Mouse (Mus musculus) stomach, postnatal 0 days (tissue): ENCODE data around the gene Kcnj10. TPM values are rescaled to one million over a fixed set of nuclear protein-coding genes. Genes with fewer than 3 reads are reported as not detected.

Source experiments
- ATAC-seq: fragments of 200-750 bp; cut with Nextera tagmentation; 2 replicates; pipeline ENCODE4 v1.8.0; 2017; ENCODE audit not compliant: low FRiP score, low TSS enrichment
- DNase-seq: peaks from one replicate; pipeline ENCODE4 v3.0.0-alpha.2; 2016; ENCODE audit warnings: low spot score
- H3K27ac ChIP-seq: fragments of 300-500 bp; sonication (generic); replicated peaks from 2 replicates; pipeline ENCODE4 v1.5.1; 2014; ENCODE audit warnings: mild to moderate bottlenecking, control low read depth
- H3K27me3 ChIP-seq: fragments of 300-500 bp; sonication (generic); 2 replicates; pipeline ENCODE4 v1.6.1; 2014; ENCODE audit warnings: low read length; ENCODE audit not compliant: control insufficient read depth, insufficient read depth
- H3K36me3 ChIP-seq: fragments of 300-500 bp; sonication (generic); 2 replicates; pipeline ENCODE4 v1.6.1; 2014; ENCODE audit warnings: low read length, mixed read lengths; ENCODE audit not compliant: control insufficient read depth, insufficient read depth
- H3K4me1 ChIP-seq: fragments of 300-500 bp; sonication (generic); replicated peaks from 2 replicates; pipeline ENCODE4 v1.6.1; 2014; ENCODE audit warnings: antibody characterized with exemption; ENCODE audit not compliant: control insufficient read depth, insufficient read depth
- H3K4me2 ChIP-seq: fragments of 300-500 bp; sonication (generic); replicated peaks from 2 replicates; pipeline ENCODE4 v1.6.1; 2014; ENCODE audit warnings: low read depth, mild to moderate bottlenecking, control low read depth, moderate library complexity
- H3K4me3 ChIP-seq: fragments of 300-500 bp; sonication (generic); 2 replicates; pipeline ENCODE4 v1.5.1; 2014; ENCODE audit warnings: low read depth, low read length, control low read depth
- H3K9ac ChIP-seq: fragments of 300-500 bp; sonication (generic); 2 replicates; pipeline ENCODE4 v1.6.1; 2014; ENCODE audit warnings: mild to moderate bottlenecking, low read length, control low read depth, mixed read lengths
- H3K9me3 ChIP-seq: fragments of 300-500 bp; sonication (generic); 2 replicates; pipeline ENCODE4 v1.6.1; 2016; ENCODE audit warnings: low read length; ENCODE audit not compliant: control insufficient read depth
- CTCF ChIP-seq: IDR thresholded peaks from 2 replicates; pipeline ENCODE4 v1.5.1; 2016; ENCODE audit warnings: antibody characterized with exemption, low read depth, mild to moderate bottlenecking, moderate library complexity
- EP300 ChIP-seq: optimal IDR thresholded peaks from 2 replicates; pipeline ENCODE3; 2016; ENCODE audit warnings: antibody characterized with exemption
- WGBS: fragments of 180-500 bp; shearing (Covaris S2); extraction: QIAGEN DNeasy Blood & Tissue Kit; methylation state at CpG from one replicate; pipeline ENCODE4 v1.1.7; 2014; 5-methylcytosine and 5-hydroxymethylcytosine counted together
- polyA plus RNA-seq: library from polyadenylated mRNA; unstranded; fragments of >200 nt; fragmentation: Nextera tagmentation; extraction: Ambion mirVana; gene quantifications from 2 replicates; pipeline ENCODE4 v1.2.1, GENCODE M21; 2015

Kcnj10 gene
- polyA plus RNA-seq, 1 experiment from 2014 or later = 0.17 TPM

GRCm38 (mm10) chr1:172412204-172412603, 71.2 kb downstream of the Kcnj10 start:
- Histone ChIP-seq H3K4me2 (no peak overlapping the region), H3K4me3 (no peak overlapping the region), H3K9me3 (no peaks in the 10 kb centered on the region), H3K4me1 (no peaks in the 10 kb centered on the region), H3K27me3 (no peaks in the 10 kb centered on the region), H3K27ac (no peak overlapping the region), H3K9ac (no peak overlapping the region), H3K36me3 (no peaks in the 10 kb centered on the region)
- 3% methylated on average over 5 of the region's 5 CpGs for WGBS
- DNase-seq (peak; percentile 83), ATAC-seq (peak; percentile 69)
- TF ChIP-seq CTCF (peak; percentile 95), EP300 (no peak)

GRCm38 (mm10) chr1:172413491-172414230, 72.7 kb downstream of the Kcnj10 start:
- peak; percentile 80 for ATAC-seq

GRCm38 (mm10) chr1:172414231-172414585, 73.2 kb downstream of the Kcnj10 start:
- 87% methylated on average over 6 of the region's 6 CpGs for WGBS
- Histone ChIP-seq H3K4me2 (no peak overlapping the region), H3K36me3 (no peaks in the 10 kb centered on the region), H3K4me1 (no peaks in the 10 kb centered on the region), H3K9ac (no peak overlapping the region), H3K27ac (no peak overlapping the region; the same call in 1 of the 2 replicates), H3K9me3 (no peaks in the 10 kb centered on the region), H3K4me3 (no peak overlapping the region), H3K27me3 (no peaks in the 10 kb centered on the region)
- TF ChIP-seq CTCF (no peak), EP300 (no peak)
- DNase-seq (no peak), ATAC-seq (no peak)

More at GRCm38 (mm10) chr1:172413491-172414230, 72.7 kb downstream of the Kcnj10 start:
- peak overlapping the region; percentile 35; the same call in 1 of the 2 replicates for H3K27ac ChIP-seq
- no peaks in the 10 kb centered on the region for H3K36me3 ChIP-seq
- WGBS = 74% methylated on average over 4 of the region's 4 CpGs
- no peak overlapping the region for H3K4me3 ChIP-seq
- no peaks in the 10 kb centered on the region for H3K9me3 ChIP-seq
- H3K27me3 ChIP-seq = no peaks in the 10 kb centered on the region
- DNase-seq = peak; percentile 54
- TF ChIP-seq CTCF = no peak
- TF ChIP-seq EP300 = no peak
- no peaks in the 10 kb centered on the region for H3K4me1 ChIP-seq
- H3K9ac ChIP-seq = no peak overlapping the region
- H3K4me2 ChIP-seq = no peak overlapping the region

- no peak overlapping the region for H3K4me2 ChIP-seq
- H3K9ac ChIP-seq = no peak overlapping the region
- H3K27me3 ChIP-seq = no peaks in the 10 kb centered on the region
- no peak for TF ChIP-seq CTCF
- no peak for TF ChIP-seq EP300
- H3K4me1 ChIP-seq = no peaks in the 10 kb centered on the region
- 86% methylated on average over 7 of the region's 7 CpGs for WGBS
- H3K4me3 ChIP-seq = no peak overlapping the region
- H3K27ac ChIP-seq = no peak overlapping the region
- ATAC-seq (no peak), DNase-seq (no peak)
- no peaks in the 10 kb centered on the region for H3K36me3 ChIP-seq
- no peaks in the 10 kb centered on the region for H3K9me3 ChIP-seq
Observed at GRCm38 (mm10) chr1:172415061-172415460, 74.1 kb downstream of the Kcnj10 start.

- TF ChIP-seq EP300 = no peak
- TF ChIP-seq CTCF = no peak
- 37% methylated on average over 6 of the region's 6 CpGs for WGBS
- no peak overlapping the region for H3K4me2 ChIP-seq
- no peak overlapping the region for H3K9ac ChIP-seq
- H3K27ac ChIP-seq = no peak overlapping the region
- H3K9me3 ChIP-seq = no peaks in the 10 kb centered on the region
- ATAC-seq (0 out of 2 replicates have a peak, but pooled peaks have one; percentile 21), DNase-seq (no peak)
- no peak overlapping the region for H3K4me3 ChIP-seq
- no peaks in the 10 kb centered on the region for H3K4me1 ChIP-seq
- no peaks in the 10 kb centered on the region for H3K27me3 ChIP-seq
- no peaks in the 10 kb centered on the region for H3K36me3 ChIP-seq
Observed at GRCm38 (mm10) chr1:172418173-172418572, 77.2 kb downstream of the Kcnj10 start.

GRCm38 (mm10) chr1:172418642-172419041, 77.6 kb downstream of the Kcnj10 start:
- 62% methylated on average over 3 of the region's 3 CpGs for WGBS
- Histone ChIP-seq H3K27me3 (no peaks in the 10 kb centered on the region), H3K27ac (no peak overlapping the region), H3K4me2 (no peak overlapping the region), H3K9ac (no peak overlapping the region), H3K9me3 (no peaks in the 10 kb centered on the region), H3K36me3 (no peaks in the 10 kb centered on the region), H3K4me1 (no peaks in the 10 kb centered on the region), H3K4me3 (no peak overlapping the region)
- TF ChIP-seq CTCF (no peak), EP300 (no peak)
- ATAC-seq (no peak), DNase-seq (no peak)
